Mouse (Mus musculus) lung, adult 2 months (tissue): ENCODE results near the gene Lrrc55.

ENCODE experiments used
- CTCF ChIP-seq: fragments of 200-500 bp; IDR thresholded peaks from 2 replicates; pipeline ENCODE4 v1.5.1; 2011; ENCODE audit warnings: mild to moderate bottlenecking, low read length, control low read depth; ENCODE audit not compliant: insufficient read depth
- POLR2A ChIP-seq: fragments of 200-500 bp; IDR thresholded peaks from 2 replicates; pipeline ENCODE4 v1.6.1; 2011; ENCODE audit warnings: low read depth, mild to moderate bottlenecking, control low read depth, low read length, borderline replicate concordance; ENCODE audit errors: extremely low read depth

- TF ChIP-seq CTCF (no peak), POLR2A (no peak)
Measured at GRCm38 (mm10) chr2:85136831-85137520, 60.0 kb downstream of the Lrrc55 start.
